Mouse (Mus musculus) thymus, adult 2 months (tissue): Measurements from ENCODE around the gene Vmp1.

Source experiments
- CTCF ChIP-seq: fragments of 200-500 bp; IDR thresholded peaks from 2 replicates; pipeline ENCODE4 v1.5.1; 2012; ENCODE audit warnings: mild to moderate bottlenecking, control low read depth, low read length, moderate library complexity, borderline replicate concordance; ENCODE audit not compliant: control insufficient read depth, poor library complexity, insufficient read depth; ENCODE audit errors: extremely low read depth
- POLR2A ChIP-seq: fragments of 200-500 bp; IDR thresholded peaks from 2 replicates; pipeline ENCODE4 v1.6.1; 2012; ENCODE audit warnings: mild to moderate bottlenecking, low read length, control low read depth, moderate library complexity; ENCODE audit not compliant: control insufficient read depth, poor library complexity, insufficient read depth; ENCODE audit errors: extremely low read depth

DNA sequence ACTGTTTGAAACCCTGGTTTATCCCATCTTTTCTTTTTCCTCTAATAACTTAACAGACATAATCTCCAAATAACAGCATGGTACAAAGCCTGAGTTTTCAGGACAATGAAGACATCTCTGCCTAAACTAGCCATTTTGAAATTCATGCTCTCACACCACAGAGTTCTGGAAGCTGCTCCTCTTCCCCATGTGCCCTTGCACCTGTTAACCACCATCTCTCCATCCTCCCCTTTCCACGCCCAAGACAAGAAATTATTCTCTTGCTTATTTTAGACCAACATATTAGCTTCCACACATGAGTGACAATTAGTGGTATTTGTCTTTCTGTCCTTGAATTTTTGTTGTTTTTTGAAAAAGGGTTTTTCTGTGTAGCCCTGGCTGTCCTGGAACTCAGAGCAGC lies 71.6 kb downstream of the Vmp1 start:
- no peak for TF ChIP-seq POLR2A
- TF ChIP-seq CTCF: no peak
